Mouse (Mus musculus): ENCODE results near the gene Lrrc41.

The Lrrc41 gene

DNA sequence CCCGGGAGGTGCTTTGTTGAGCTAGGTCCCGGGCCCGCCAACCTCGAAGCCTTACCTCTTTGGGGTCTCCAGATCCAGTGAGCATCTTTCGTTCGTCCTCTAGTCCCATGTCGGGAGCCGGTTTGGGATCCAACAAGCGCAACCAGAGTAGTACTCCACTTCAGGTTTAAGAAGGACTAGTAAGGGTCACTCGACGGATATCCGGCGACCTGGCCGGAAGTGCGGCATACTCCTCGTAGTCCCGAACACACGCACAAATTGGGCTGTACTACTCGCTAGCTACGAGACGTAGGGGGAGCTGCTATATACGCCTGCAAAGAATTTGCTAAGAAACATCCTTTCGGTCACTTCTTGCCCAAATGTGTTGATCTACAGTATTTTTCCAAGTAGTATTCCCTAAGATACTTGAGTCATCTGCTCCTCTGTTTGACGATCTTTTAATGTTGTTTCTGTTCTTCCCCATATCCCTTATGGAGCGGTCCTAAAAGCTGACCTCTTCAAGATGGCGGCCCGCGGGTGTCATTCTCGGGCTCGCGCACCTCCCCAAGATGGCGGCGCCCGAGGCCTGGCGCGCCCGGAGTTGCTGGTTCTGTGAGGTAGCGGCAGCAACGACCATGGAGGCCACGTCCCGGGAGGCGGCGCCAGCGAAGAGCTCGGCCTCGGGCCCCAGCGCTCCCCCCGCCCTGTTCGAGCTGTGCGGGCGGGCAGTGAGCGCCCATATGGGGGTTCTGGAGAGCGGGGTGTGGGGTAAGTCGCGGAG is at the start of gene Lrrc41, which contains the start of gene Uqcrh:
Lrrc41 (plus strand) TSS at position 409 of the 760 bp plus-strand sequence.
Uqcrh (minus strand) TSS at position 211 of the 760 bp plus-strand sequence.
- peak; percentile 95 to 96 for DNase-seq (ENCODE audit: low spot score in 2 of 2)

DNA sequence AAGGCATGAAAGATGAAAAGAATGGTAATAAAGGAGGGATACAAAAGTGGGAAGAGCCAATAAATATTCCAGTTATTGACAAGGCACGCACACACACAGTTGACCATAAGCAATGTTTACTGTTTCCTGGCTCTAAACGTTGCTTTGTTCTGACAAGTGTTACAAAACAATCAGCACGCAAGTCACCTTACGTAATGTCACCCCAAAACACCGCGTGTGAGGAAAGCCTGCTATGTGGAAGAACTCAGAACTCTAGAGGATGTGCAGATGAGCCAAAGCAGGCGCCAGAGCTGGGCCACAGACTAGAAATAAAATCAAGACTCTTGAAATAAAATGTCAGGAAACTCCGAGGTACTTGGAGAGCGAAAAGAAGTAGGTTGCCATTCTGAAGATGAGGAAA is 42.2 kb upstream of the Lrrc41 start:
- no peak for DNase-seq (ENCODE audit: low spot score in 2 of 2)

DNA sequence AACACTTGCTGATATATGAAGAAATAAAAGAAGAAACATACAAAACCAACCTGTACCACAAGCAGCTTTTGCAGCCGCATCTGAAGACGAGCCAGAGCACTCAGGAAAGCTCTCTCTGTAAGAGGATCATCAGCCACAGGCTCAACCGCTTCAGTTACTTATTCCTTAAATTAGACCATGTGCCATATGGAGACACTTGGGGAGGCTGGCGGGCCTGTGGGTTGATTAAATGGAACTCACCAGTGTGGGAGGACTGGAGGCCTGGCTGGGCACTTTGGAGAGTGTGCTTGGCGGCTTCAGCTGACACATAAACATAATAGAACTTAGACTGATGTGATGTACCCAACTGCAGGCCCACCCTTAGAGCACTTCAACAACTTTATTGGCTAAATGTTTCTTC is 41.7 kb upstream of the Lrrc41 start:
- peak; percentile 69 to 70 for DNase-seq (ENCODE audit: low spot score in 2 of 2)

DNA sequence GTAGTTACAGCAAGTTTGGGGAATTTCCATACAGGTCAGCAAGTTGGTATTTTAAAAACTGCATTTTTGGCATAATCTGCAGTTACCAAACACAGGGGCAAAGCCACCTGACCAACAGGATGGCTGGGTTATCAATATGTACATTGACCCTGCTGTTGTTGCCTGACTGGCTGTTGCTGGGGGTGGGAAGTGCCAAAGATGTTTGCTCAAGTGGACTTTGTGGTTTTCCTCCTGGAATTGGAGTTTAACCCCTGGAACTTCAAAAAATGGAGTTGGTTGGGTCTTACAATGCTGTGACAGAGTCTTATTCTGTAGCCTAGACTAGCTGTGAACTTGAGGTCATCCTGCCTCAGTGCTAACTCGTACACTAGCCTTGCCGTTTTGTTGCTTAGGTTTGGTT is 34.6 kb upstream of the Lrrc41 start:
- DNase-seq (ENCODE audit: low spot score in 2 of 2): no peak

DNA sequence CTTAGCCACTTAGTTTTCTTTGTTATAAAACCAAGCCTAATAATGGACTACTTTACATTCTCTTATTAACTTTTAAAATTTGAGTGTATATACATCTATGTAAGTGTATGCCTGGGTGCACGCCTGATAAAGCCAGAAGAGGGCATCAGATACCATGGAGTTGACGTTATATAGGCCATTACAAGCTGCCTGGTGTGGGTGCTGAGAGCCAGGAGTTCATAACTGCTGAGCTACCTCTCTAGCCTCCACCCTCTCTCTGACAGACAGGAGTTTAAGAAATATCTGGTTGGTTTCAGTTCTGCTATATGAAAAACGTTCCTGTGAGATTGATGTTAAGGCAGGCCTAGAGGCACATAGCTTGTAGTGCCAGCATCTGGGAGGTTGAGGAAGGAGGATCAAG is 32.9 kb upstream of the Lrrc41 start:
- DNase-seq (ENCODE audit: low spot score in 2 of 2): no peak

DNA sequence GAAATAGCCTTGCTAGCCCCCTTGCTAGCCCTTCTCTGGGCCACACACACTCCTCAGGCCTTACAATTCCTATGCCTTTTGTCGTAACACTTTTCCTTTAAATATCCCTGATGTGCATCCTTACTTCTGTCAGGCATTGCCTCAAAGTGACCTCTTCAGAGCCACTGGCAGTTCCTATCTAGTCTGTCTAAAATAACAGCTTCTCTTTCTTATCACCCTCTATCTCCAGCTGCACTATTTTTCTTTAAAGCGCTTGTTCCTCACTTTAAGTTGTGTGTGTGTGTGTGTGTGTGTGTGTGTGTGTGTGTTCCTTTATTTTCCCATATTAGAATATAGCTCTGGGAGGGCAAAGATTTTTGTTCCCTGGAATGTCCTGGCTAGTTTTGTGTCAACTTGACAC is 28.5 kb upstream of the Lrrc41 start:
- DNase-seq (ENCODE audit: low spot score in 2 of 2): no peak

DNA sequence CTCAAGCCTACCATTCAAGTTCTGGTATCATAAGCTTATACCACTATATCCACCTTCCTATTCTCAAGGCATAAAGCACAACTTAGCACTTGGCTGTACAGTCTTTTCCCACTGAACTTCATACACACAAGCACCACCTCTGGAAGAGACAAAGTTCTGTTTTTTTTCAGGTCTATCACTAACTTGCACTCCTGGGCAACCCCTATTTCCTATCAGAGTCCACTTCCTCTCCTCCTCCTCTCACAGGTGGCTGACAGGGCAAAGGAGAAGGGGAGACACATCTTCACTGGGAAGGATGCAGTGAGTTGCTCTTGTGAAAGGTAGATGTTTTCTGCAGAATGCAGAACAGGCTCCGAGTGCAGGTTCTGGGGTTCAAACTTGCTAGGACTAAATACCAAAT is 27.4 kb upstream of the Lrrc41 start:
- no peak for DNase-seq (ENCODE audit: low spot score in 2 of 2)

DNA sequence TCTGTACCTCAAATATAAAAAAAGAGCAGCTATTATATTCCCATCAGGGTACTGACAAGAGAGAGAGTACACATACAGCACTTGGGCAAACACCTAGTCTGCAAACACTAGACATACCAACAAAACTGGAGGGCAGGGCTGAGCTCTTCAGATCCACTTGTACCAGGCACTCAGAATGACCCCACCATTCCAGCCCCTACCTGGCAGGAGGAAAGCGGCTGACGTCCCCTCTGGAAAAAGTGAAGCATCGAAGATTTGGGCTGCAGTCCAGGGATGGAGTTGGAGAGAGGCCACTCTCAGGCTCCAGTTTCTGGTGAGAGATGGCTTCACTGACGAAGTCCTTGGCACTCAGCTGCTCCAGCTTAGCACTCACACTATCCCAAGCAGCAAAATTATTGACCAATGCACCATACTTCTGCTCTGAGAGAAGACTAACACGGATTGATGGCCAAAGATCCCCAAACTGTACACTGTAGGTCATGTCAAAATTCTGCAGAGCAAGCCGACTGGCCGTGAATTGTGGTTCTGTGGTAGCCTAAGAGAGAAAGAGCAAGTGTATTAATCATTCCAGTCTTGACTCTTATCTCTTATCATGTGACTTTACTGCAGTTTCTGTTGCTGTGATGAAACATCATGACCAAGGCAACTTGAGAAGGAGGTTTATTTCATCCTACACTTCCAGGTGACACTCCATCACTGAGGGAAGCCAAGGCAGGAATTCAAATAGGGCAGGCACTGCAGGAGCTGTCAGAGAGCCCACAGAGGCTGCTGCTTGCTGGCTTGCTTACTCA is 26.7 kb upstream of the Lrrc41 start:
- no peak for DNase-seq (ENCODE audit: low spot score in 2 of 2)

DNA sequence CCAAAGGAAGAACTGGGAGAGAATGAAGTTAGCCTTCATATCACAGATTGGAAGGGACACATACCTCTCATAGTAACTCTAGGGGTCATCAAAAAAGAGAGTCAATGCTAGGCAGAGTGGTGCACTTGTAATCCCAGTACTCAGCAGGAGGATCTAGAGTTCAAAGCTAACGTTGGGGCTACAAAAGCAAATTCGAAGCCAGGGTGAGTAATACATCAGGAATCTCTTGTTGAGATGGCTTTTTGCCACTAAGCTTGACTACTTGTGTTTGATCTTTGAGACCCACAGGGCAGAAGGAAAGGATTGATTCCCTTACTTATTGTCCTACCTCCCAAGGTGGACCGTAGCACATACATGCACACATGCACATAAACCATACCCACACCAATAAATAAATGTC is 25.9 kb upstream of the Lrrc41 start:
- no peak for DNase-seq (ENCODE audit: low spot score in 2 of 2)

DNA sequence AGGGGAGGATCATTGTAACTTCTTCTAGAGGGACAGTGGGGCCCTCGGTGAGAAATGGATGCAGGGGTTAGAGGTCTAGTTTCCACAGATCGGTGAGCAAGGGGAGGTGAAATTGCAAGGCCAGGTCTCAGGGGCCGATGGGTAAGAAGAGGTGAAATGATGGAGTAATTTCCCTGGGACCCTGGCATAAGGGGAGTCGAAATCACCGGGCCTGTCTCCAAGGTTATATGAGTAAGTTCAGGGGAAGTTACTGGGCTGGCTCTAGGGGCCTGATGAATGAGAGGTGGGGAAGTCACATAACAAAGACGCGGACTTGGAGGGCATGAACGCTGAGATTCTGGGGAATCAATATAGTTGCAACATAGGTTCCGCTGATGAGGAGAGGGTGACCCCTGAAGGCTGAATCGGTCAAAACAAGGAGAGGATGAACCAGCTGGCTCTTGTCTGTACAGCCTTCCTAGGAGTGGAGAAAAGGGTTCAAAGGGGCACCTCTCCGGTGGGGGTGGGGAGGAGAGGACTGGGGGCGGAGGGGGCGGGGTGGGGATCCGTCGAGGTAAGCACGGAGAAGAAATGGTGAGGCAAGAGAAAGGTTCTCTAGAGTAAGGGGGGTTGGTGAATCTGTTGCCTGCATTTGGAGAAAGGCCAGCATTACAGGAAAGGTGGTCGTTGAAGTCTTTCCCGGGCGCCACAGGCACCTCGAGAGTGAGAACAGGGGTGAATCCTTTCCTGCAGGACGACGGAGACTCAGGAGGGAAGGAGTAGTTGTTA is 22.4 kb upstream of the Lrrc41 start:
- no peak for DNase-seq (ENCODE audit: low spot score in 2 of 2)

DNA sequence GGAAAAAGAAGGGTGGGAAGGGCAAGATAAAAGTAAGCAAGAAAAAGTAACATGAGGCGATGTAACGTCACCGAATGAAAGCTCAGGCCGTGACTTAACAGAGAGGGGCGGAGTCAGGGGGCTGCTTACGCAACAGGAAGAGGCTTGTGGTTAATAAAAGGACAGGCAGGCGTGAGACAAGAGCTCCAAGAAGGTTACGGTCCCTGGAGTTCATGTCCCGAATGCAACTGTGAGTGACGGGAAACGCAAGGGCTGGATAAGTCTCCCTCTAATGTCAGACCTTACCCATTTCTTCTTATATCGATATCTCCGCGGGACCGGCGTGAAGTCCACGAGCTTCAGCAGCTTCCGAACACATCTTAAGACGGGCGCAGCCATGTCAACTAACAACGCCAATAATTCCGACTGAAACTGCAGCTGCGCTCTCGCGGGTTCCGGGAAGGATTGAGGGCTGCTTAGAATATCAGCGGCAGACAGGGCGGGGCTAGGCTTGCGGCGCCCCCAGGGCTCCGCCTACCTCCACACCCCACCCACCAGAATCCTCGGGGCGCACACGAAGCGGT is 21.6 kb upstream of the Lrrc41 start, which contains the start of gene Nsun4:
Nsun4 (minus strand) TSS at position 478 of the 563 bp plus-strand sequence.
- peak; percentile 92 to 93 for DNase-seq (ENCODE audit: low spot score in 2 of 2)

DNA sequence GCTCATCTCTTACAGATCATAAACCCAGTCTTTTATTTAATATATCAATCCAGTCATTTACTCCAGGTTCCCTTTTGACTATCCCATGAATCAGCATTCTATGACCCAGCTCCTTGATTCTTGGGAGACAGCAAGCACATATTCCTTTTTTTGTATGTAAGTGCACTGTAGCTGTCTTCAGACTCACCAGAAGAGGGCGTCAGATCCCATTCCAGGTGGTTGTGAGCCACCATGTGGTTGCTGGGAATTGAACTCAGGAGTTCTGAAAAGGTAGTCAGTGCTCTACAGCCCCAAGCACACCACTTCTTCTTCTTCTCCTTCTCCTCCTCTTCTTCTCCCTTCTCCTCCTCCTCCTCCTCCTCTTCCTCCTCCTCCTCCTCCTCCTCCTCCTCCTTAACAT is 17.5 kb upstream of the Lrrc41 start:
- DNase-seq (ENCODE audit: low spot score in 2 of 2): no peak

DNA sequence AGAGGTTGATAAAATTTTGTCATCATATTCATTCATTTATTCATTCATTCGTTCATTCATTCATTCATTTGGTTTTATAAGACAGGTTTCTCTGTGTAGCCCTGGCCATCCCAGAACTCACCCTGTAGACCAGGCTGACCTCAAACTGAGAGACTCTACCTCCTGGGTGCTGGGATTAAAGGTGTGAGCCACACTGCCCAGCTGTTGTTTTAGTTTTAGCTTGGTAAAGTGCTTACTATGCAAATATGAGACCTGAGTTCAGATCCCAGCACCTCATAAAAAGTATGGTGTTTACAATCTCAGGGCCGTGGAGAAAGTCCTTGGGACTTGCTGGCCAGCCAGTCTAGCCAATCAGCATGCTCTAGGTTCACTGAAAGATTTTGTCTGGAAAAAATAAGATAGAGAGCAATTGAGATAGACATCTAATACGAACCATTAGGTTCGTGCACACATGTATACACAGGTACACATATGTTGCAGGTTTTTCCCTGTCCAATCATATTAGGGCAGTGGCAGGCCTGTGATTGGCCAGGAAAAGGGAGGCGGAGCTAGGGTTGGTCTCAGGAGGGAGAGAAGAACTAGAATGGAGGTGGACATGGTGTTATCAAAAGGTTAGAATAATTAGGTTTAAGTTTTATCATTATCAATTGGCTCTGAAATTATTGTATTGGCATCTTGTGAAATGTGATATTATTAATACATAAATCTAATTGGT is 15.9 kb upstream of the Lrrc41 start:
- no peak for DNase-seq (ENCODE audit: low spot score in 2 of 2)

DNA sequence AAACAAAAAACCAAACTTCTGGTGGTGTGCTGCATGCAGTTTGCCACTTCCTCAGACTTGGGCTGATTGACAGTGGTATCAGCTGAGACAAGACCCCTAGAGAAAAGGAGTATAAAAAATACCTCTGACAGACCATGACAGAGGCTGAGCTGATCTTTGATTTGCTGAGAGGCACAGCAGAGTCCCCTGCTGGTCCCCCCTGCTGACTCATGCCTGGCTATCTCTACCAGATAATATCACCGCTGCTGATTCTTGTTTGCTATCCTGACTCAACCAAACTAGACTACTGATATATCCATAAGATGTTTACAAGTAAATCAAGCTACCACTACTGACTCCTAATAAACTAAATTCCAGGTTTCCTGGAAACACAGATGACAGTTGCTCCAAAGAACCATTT is 11.2 kb upstream of the Lrrc41 start:
- no peak for DNase-seq (ENCODE audit: low spot score in 2 of 2)

DNA sequence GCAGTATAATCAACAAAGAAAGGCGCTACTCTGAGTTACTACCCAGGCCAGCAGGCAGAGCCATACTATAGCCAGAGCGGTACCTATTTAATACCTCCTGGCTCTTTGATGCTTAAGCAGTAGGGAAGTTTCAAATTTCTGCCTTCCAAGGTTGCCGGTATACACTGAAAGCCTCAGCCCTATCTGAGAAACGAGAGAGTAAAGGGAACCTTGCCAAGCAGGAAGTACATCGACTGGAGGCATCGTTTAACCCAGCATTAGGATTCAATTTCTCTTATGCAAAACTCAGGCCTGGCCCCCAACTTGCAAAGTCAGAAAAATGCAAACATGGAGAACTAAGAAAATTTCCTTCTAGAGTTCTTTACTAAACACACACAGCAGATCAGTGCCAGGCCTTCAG is 5.0 kb upstream of the Lrrc41 start:
- DNase-seq (ENCODE audit: low spot score in 2 of 2): no peak

DNA sequence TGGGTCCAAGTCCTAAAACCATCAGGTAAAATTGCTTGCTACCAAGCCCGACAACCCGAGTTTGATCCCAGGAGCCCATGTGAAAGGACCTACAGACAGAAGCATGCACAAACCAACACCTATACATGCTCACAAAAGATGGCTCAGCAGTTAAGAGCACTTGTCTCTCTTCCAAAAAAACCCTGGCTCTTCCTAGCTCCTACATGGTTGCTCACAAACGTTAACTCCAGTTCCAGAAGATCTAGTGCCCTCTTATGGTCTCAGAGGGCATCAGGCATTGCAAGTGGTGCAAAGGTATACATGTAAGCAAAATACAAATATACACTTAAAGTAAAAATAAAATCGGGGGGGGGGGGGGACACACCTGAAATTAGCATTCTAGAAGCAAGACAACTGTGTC is 1.9 kb upstream of the Lrrc41 start:
- DNase-seq (ENCODE audit: low spot score in 2 of 2): no peak

DNA sequence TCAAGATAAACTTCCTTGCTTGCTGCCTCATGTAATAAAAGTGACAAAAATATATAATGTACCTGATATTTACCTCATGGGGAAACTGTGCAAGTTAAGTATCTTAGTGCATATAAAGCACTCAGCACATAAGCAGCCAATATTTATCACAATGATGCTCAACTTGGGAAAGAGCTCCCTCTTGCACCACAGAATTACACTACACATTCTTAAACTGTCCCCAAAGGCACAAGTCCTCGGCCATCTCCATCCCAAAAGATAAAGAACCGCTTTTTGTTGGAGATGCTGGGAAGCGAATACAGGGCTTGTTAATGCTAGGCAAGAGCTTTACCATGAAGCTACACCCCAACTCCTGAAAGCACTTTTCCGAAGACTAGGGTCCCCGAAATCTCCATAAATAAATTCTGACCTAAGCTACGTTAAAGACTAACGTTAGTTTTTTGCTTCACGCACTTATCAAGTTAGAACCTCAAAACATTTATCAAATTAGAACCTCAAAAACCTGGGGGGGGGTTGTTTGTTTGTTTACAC is 859 bp upstream of the Lrrc41 start:
- no peak for DNase-seq (ENCODE audit: low spot score in 2 of 2)

DNA sequence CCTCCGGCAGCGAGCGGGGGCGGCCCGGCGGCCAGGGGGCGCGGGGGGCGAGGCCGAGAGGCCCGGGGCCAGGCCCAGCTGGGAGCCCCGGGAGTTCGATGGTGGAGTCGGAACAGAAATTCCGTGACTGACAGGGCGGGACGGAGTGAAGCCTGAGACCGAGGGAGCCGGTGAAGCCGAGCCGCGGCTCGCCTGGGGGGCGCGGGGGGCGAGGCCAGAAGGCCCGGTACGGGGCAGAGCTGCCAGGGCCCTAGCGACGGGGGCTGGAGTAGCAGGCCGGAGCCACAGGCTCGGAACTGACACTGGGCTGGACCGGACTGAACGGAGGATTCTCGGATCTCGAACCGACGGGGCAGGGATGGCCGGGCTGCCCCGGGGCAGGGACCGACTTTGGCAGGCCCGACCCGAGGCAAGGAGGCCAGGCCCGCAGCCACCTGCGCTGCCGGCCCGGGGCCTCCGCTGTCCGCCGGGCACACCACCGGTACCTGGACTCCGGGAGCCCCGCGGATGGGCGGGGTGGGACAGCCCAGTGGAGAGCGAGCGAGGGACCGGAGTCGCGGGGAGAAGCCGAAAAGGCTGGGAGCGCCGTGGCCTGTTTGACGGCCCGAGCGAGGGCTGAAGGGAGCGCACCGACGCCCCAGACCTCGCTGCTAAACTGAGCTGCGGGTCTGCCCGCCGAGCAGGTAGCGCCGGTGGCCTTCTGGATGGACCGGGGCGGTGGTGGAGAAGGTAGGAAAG is 731 bp downstream of the Lrrc41 start:
- DNase-seq (ENCODE audit: low spot score in 2 of 2): peak; percentile 42 to 60

DNA sequence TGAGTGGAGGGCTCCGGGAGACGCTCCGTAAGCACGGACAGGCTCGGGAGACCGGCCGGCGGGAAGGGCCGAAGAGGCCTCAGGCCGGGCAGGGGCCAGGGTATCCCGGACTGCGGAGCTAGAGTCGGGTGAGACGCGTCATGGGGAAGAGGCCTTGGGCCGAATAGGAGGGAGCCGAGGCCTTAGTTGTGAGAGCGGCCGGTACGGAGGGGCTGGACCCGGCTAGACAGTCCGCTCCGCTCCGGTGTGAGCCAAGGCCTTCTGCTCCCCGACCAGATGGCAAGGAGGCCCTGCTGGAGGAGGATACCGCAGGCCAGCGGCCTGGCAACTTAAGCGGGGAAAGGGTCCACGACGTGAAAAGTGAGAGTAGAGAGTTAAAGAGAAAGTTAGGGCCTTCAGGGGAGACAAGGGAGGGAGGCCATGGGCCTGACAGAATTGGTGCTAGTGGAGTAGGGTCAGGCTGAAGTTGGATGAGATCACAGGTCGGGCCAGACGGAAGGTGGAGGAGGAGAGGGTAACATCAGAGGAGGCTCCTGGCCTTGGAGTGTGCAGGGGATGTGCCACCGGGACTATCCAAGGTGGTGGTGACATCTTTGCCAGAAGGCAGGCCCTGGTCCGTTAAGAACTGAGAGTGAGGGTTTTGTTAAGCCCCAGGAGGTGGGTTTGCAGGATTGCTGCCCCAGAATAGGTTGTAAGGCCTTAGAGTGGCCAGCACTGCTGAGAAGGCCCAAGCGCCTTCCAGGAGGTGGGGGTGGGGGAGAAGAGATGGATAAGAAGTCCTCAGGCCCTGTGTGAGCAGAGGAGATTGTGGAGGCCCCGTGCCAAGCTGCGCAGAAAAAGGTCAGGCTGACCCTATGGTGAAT is 1.5 kb downstream of the Lrrc41 start:
- DNase-seq (ENCODE audit: low spot score in 2 of 2): peak in 1 of 2 experiments; percentile 29

All from right cerebral cortex, adult 2 months (tissue).